Mouse (Mus musculus) hindbrain, embryonic 15.5 days (tissue): Measurements from ENCODE around the gene Adck1. TPM values are rescaled to one million over a fixed set of nuclear protein-coding genes. Genes with fewer than 3 reads are reported as not detected.

ENCODE experiments used
- polyA plus RNA-seq: library from polyadenylated mRNA; unstranded; fragments of >200 nt; fragmentation: Nextera tagmentation; extraction: Ambion mirVana; gene quantifications from 2 replicates; pipeline ENCODE4 v1.2.1, GENCODE M21; 2015

The Adck1 gene
- polyA plus RNA-seq, 1 experiment from 2014 or later = 38.0 TPM

Other genes with a start within 250 kb of the Adck1 start
- not detected in 2 replicates for gene Gm10436, start 178.4 kb upstream of the Adck1 start, polyA plus RNA-seq
- not detected in 2 replicates for gene Gm8332, start 110.5 kb upstream of the Adck1 start, polyA plus RNA-seq
- not detected in 2 replicates for gene Gm5662, start 86.1 kb upstream of the Adck1 start, polyA plus RNA-seq
- not detected in 2 replicates for gene Gm5039, start 36.5 kb upstream of the Adck1 start, polyA plus RNA-seq